Mouse (Mus musculus) adrenal gland, adult 18-20 months (tissue): Measurements from ENCODE around the gene Jund. TPM values are rescaled to one million over a fixed set of nuclear protein-coding genes. Genes with fewer than 3 reads are reported as not detected.

Source experiments
- DNase-seq, 2 experiments: peaks; one replicate each; pipeline ENCODE4 v3.0.0; 2021 to 2022; ENCODE audit warnings: low spot score in 2 of 2
- total RNA-seq, 2 experiments: library from RNA; stranded (reverse); gene quantifications; 1 replicate in 1 of 2; 2 replicates in 1 of 2; pipeline ENCODE4 v1.2.3; 2021

Gene Jund
- total RNA-seq, 2 experiments from 2014 or later = 228 to 252 TPM

DNA sequence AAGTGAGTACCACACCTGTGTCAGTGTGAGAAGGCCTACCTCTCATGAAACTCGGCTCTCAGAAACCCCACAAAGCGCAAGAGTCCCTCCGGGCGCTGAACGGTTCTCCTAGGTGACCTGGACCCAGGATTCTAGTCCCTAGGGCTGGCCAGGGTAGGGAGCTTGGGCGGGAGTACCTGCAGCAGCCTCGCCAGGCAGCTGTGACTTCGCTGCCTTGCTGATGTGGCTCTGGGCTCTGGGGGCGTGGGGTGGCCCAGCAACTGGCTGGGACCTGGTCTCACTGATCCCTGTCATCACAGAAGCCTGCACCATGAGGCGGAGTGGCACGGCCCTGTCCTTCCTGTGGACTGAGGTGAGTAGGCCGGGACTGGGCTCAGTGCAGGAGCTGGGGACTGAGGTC is 25.5 kb downstream of the Jund start:
- DNase-seq = no peak

DNA sequence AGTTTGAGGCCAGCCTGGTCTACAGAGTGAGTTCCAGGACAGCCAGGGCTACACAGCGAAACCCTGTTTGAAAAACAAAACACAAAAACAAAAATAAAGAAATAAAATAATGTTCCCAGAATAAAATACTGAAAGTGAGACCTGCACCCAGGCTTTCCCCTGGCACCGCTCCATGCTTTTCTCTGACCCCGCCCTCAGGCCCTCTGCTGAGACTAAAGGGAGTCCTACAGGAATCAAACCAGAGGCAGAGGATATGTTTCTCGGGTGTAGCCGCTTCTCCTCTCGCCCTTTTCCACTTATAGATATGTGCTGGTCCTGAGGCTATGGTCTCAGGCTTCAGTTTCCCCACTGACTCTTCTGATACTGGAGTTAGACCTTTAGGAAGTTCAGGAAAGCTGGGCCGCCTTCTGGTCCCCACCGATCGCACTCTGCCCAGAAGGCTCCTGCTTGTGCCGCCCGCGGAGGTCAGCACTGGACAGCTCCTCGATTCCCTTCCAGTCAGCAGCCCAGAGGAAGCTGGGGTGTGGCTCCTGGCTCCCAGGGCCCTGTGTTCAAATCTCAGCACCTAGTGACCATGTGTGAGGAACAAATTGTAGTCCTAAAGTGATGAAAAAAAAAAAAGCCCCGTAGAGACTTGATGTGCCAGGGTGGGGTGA is 27.2 kb downstream of the Jund start:
- DNase-seq = no peak

DNA sequence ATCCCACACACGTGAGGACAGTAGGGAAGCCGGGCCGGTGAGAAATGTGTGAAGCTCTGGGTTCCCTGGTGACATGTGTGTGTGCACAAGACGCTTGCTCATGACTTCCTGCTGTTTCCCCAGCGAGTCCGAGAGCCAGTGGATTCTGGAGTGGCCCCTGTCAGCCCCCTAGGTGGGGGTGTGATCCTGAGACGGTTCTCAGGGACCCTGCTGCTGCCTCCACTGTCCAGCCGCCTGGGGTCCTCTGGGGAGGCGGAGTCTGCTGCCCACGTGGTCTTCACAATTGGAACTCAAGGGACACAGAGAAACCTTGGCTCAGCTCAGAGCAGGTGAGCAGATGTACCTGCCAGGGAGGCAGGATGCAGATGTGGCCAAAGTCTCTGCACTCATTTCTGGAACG is 28.0 kb downstream of the Jund start:
- DNase-seq = no peak

DNA sequence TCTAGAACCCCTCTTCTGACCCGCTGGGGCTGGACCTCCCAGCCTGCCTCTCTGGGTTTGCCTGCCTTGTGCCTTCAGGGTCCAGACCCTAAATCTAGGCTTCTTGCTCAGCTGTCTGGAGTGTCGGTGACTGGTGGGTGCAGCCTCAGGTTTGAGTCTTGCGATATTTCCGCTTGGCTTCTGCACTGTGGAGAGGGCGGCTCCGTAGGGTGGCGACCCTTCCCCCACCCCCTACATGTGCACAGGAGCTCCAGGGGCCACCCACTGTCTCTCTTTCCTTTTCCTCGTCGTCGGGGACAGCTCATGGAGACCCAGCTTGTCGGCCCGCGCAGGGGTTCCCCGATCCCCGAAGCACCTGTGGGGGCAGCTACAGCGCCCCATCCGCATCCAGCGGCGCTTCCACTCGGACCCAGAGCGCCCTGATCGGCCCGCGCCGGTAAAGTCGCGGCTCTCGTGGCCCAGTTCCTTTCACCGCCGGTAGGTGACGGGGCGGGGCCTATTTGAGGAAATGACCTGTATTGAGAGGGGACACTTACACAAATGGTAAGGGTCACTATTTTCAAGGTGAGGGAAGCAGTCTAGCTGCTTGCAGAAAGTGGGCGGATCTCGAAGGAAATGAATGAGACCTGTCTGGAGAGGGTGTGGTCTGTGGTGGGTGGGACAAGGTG is 31.2 kb downstream of the Jund start:
- no peak for DNase-seq

DNA sequence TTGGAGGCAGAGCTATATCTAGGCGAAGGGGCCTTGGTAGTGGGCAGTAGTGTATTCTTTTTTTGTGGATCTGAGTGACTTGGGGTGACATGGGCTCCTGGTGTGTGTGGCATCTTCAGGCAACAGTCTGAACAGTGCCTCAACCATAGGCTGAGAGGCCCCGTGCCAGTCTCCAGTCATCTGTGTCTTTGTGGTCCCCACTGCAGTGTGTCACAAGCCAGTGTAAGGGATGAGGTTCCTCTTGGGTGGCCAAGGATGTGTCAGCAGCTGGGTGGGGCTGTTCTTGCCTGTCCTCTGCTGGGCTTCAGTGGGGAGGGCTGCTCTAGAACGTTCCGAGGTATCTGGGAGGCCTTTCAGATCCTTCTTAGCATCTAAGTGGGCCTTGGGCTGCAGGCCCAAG is 32.2 kb downstream of the Jund start:
- DNase-seq = no peak

DNA sequence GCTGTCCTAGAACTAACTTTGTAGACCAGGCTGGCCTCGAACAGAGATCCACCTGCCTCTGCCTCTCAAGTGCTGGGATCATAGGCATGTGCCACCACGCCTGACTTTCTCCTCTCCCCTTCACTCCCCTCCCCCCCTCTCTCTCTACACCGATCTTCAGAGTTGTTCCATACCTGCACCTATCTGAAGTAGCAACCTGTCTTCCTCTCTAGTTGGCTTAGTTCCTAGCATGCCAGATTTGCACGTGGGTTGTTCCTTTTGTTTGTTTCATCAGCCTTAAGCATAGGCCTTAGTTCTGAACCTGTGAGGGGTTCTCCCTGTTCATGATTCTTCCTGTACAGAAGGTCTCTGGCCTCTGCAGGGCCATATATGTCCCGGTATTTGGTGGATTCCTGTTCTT is 39.0 kb downstream of the Jund start:
- DNase-seq = no peak

GRCm38 (mm10) chr8:70738211-70738610 is 39.5 kb downstream of the Jund start:
- no peak for DNase-seq

- DNase-seq = no peak
These were observed 42.9 kb downstream of the Jund start for GRCm38 (mm10) chr8:70741661-70742060.

DNA sequence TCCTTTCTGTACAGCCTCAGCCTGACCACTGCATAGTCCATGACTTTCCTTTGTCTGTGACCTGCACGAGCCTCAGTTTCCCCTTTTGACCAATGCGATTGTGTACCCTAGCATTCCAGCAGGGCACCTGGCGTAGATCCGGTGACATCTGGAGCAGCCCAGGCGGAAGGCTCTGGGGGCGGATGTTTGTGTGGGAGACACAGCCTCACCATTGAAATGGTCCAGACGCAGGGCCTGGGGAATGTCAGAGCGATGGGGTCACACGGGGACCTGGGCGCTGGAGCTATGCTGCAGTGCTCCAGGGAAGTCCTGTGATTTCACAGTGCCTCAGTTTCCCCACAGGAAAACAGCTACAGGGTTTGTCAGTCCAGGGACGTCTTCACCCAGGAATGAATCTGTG is 43.4 kb downstream of the Jund start:
- no peak for DNase-seq

DNA sequence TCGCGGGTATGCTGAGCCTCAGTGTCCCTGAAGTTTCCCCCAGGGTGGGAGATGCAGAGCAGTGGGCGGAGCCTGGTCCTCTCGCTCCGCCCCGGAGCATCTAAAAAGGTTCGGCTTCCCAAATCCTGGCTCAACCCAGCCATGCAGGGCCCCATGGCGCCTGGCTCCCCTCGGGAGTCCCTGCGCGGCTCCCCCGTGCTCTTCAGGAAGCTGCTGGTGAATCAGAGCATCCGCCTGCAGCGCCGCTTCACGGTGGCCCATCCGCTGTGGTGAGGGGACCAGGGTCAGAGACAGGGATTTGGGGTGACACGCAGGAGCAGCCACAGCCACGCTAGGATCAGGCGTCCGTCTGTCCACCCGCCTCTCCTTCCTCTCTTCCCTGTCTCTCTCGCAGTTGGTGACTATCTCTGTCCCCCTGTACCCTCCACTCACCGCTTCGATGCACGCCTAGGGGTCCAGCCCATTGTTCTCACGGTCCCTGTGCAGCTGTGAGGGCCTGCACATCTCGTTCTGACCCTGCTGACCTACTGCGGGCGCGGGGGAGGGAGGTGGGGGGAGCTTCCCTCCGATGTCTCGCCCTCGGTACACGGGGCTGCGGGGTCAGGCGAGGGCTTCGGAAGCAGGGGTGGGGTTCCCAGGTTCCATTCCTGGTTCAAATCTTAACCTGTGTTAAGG is 44.4 kb downstream of the Jund start:
- DNase-seq = no peak

DNA sequence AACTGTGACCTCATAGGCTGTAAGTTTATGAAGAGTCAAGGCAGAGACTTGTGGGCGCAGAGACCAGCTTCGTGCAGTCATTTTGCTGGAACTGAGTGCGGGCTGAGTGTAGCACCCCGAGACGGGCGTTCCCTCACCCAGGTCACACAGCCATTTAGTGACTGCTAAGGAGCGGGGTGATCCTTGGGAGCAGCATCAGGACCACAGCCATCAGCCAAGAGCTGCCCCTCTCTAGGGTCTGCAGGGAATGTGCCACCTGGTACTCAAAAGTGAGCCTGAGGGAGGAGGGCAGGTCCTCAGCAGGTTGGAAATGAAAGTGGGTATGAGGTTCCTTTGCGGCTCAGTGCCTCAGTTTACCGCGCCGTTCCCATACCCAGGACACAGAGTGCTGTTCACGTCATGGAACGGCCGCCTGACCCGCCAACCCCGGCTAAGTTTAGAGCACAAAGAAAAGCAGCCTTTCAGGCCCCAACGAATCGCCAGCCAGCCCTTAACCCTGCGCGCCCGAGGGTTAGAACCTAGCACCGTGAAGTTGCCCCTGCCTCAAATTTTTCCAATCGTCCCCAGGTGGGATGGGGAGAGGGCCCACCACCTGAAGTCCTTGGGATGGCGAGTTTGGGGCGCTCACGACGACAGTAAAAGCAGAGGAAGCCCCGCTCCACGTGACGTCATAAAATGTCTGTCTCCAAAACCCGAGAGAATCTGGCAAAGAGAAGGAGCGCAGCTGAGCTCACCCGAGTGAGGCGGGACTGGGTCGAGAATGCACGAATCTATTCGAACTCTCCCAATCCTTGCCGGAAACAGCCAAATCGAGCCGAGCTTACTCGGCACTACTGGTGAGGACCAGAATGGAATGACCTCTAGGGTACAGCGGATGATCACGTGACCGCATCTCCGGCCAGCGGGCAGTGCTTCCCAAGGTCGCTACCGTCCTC is 45.2 kb downstream of the Jund start:
- peak; percentile 55 to 60 for DNase-seq

DNA sequence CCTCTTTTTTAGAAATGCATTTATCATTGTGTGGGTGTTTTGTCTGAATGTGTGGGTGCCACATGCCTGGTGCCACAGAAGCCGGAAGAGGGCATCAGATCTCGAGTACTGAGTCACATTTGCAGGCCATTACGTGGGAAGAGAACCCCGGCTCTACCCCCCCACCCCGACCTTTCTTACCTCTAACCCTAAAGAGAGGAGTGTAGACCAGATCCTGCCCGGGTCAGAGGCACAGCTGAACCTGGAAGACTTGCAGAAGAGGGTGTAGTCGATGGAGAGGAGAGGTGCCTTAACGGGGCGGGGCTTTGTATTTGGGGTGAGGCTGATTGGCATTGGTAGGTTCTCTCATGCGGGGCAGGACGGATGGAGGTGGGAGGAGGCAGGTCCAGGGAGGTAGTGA is 46.1 kb downstream of the Jund start:
- no peak for DNase-seq

GRCm38 (mm10) chr8:70745691-70746220 is 47.0 kb downstream of the Jund start:
- no peak for DNase-seq

- no peak for DNase-seq
These were observed 47.9 kb downstream of the Jund start for GRCm38 (mm10) chr8:70746676-70747075.

GRCm38 (mm10) chr8:70747211-70747890 is 48.6 kb downstream of the Jund start:
- no peak for DNase-seq

- no peak for DNase-seq
These were observed 49.7 kb downstream of the Jund start for GRCm38 (mm10) chr8:70748246-70749096.

GRCm38 (mm10) chr8:70749097-70749674 is 50.4 kb downstream of the Jund start:
- DNase-seq = no peak
